Mouse (Mus musculus) C2C12 (cell line): Measurements from ENCODE around the gene Pm20d1. TPM values are rescaled to one million over a fixed set of nuclear protein-coding genes. Genes with fewer than 3 reads are reported as not detected.

ENCODE experiments used
- H3K27me3 ChIP-seq: one replicate; pipeline ENCODE4 v1.6.1; 2011; ENCODE audit not compliant: control insufficient read depth, insufficient read depth, insufficient read length
- H3K36me3 ChIP-seq: one replicate; pipeline ENCODE4 v1.6.1; 2011; ENCODE audit not compliant: control insufficient read depth, insufficient read depth
- H3K4me3 ChIP-seq: one replicate; pipeline ENCODE4 v1.5.1; 2011; ENCODE audit warnings: mild to moderate bottlenecking, control low read depth; ENCODE audit not compliant: poor library complexity, insufficient read depth, severe bottlenecking
- H3K79me2 ChIP-seq: one replicate; pipeline ENCODE4 v1.6.1; 2011; ENCODE audit not compliant: control insufficient read depth, insufficient read depth
- H3K79me3 ChIP-seq: one replicate; pipeline ENCODE4 v1.6.1; 2011; ENCODE audit warnings: low read depth, control low read depth
- H3ac ChIP-seq: one replicate; pipeline ENCODE3; 2011; ENCODE audit warnings: low read depth; ENCODE audit not compliant: control insufficient read depth, insufficient read length
- CEBPB ChIP-seq: IDR thresholded peaks from one replicate; pipeline ENCODE4 v1.6.1; 2011; ENCODE audit warnings: low read depth, mild to moderate bottlenecking, control low read depth, moderate library complexity
- CTCF ChIP-seq: IDR thresholded peaks from one replicate; pipeline ENCODE4 v1.5.1; 2011; ENCODE audit not compliant: control insufficient read depth, insufficient read depth, insufficient read length
- FOSL1 ChIP-seq: IDR thresholded peaks from one replicate; pipeline ENCODE4 v1.8.0; 2011; ENCODE audit warnings: mild to moderate bottlenecking, low read length; ENCODE audit not compliant: poor library complexity, insufficient read depth, severe bottlenecking
- MAX ChIP-seq: IDR thresholded peaks from one replicate; pipeline ENCODE4 v1.6.1; 2011; ENCODE audit warnings: mild to moderate bottlenecking, control low read depth
- MYOD1 ChIP-seq: IDR thresholded peaks from one replicate; pipeline ENCODE4 v1.6.1; 2011; ENCODE audit warnings: low read depth; ENCODE audit not compliant: control insufficient read depth, insufficient read length
- MYOG ChIP-seq: IDR thresholded peaks from one replicate; pipeline ENCODE4 v1.6.1; 2011; ENCODE audit not compliant: control insufficient read depth, insufficient read length; ENCODE audit errors: extremely low read depth
- USF1 ChIP-seq: IDR thresholded peaks from one replicate; pipeline ENCODE4 v1.6.1; 2011; ENCODE audit warnings: low read depth, mild to moderate bottlenecking, control low read depth, moderate library complexity
- polyA plus RNA-seq: library from polyadenylated mRNA; unstranded; fragments of >200 nt; fragmentation: generic; extraction: Trizol; gene quantifications from one replicate; pipeline ENCODE4 v1.2.1, GENCODE M21; 2012; ENCODE audit warnings: missing spikeins

Pm20d1 gene
- polyA plus RNA-seq, 1 experiment = 0.01 TPM

- no peaks in the 10 kb centered on the region for H3K79me2 ChIP-seq
- H3K4me3 ChIP-seq = peak overlapping the region; percentile 68
- no peak for TF ChIP-seq CEBPB
- TF ChIP-seq CTCF = no peak
- no peak for TF ChIP-seq MAX
- no peak for TF ChIP-seq MYOG
- TF ChIP-seq FOSL1 = no peak
- TF ChIP-seq USF1 = no peak
- no peak for TF ChIP-seq MYOD1
- H3ac ChIP-seq = peak overlapping the region; percentile 87
- no peaks in the 10 kb centered on the region for H3K79me3 ChIP-seq
- H3K27me3 ChIP-seq = no peaks in the 10 kb centered on the region
- no peaks in the 10 kb centered on the region for H3K36me3 ChIP-seq
These were observed 31.3 kb downstream of the Pm20d1 start for GRCm38 (mm10) chr1:131828297-131829126.

GRCm38 (mm10) chr1:131829279-131829678, 32.1 kb downstream of the Pm20d1 start:
- Histone ChIP-seq H3K79me3 (no peaks in the 10 kb centered on the region), H3K36me3 (no peaks in the 10 kb centered on the region), H3ac (no peak overlapping the region), H3K27me3 (no peaks in the 10 kb centered on the region), H3K4me3 (no peak overlapping the region), H3K79me2 (no peaks in the 10 kb centered on the region)
- TF ChIP-seq MAX (no peak), CEBPB (no peak), CTCF (no peak), FOSL1 (no peak), MYOD1 (no peak), MYOG (no peak), USF1 (no peak)

- TF ChIP-seq CEBPB (no peak), MYOG (no peak), MYOD1 (no peak), USF1 (no peak), CTCF (no peak), FOSL1 (no peak)
- no peak overlapping the region for H3K4me3 ChIP-seq
- no peaks in the 10 kb centered on the region for H3K27me3 ChIP-seq
- H3ac ChIP-seq = no peak overlapping the region
- no peaks in the 10 kb centered on the region for H3K36me3 ChIP-seq
- H3K79me2 ChIP-seq = no peaks in the 10 kb centered on the region
- H3K79me3 ChIP-seq = no peaks in the 10 kb centered on the region
These were observed 33.4 kb downstream of the Pm20d1 start for GRCm38 (mm10) chr1:131830561-131830960.

GRCm38 (mm10) chr1:131830971-131831641, 33.9 kb downstream of the Pm20d1 start:
- Histone ChIP-seq H3K36me3 (no peaks in the 10 kb centered on the region), H3K79me2 (no peaks in the 10 kb centered on the region)

GRCm38 (mm10) chr1:131837035-131837434, 39.9 kb downstream of the Pm20d1 start:
- Histone ChIP-seq H3K27me3 (no peaks in the 10 kb centered on the region), H3ac (no peak overlapping the region), H3K79me2 (no peaks in the 10 kb centered on the region), H3K4me3 (no peak overlapping the region), H3K79me3 (no peaks in the 10 kb centered on the region), H3K36me3 (no peaks in the 10 kb centered on the region)
- TF ChIP-seq MYOG = no peak
- TF ChIP-seq MYOD1 = no peak
- TF ChIP-seq CTCF = no peak
- TF ChIP-seq MAX = no peak
- TF ChIP-seq FOSL1 = no peak
- TF ChIP-seq CEBPB = no peak
- no peak for TF ChIP-seq USF1

More at GRCm38 (mm10) chr1:131830971-131831641, 33.9 kb downstream of the Pm20d1 start:
- H3ac ChIP-seq = no peak overlapping the region
- TF ChIP-seq USF1 = no peak
- no peak for TF ChIP-seq FOSL1
- TF ChIP-seq CEBPB = no peak
- no peak for TF ChIP-seq MYOD1
- no peak for TF ChIP-seq MYOG
- TF ChIP-seq MAX = no peak
- no peak for TF ChIP-seq CTCF
- no peak overlapping the region for H3K4me3 ChIP-seq
- no peaks in the 10 kb centered on the region for H3K27me3 ChIP-seq
- no peaks in the 10 kb centered on the region for H3K79me3 ChIP-seq

GRCm38 (mm10) chr1:131838542-131838941, 41.4 kb downstream of the Pm20d1 start:
- Histone ChIP-seq H3ac (no peak overlapping the region), H3K4me3 (no peak overlapping the region), H3K27me3 (no peaks in the 10 kb centered on the region), H3K79me3 (no peaks in the 10 kb centered on the region), H3K36me3 (peaks cover 4% of the 10 kb centered on the region), H3K79me2 (no peaks in the 10 kb centered on the region)
- no peak for TF ChIP-seq MYOD1
- no peak for TF ChIP-seq MYOG
- no peak for TF ChIP-seq MAX
- no peak for TF ChIP-seq CTCF
- no peak for TF ChIP-seq CEBPB
- TF ChIP-seq FOSL1 = no peak
- no peak for TF ChIP-seq USF1
